Mouse (Mus musculus): ENCODE data around the gene Gm45713. TPM values are rescaled to one million over a fixed set of nuclear protein-coding genes. Genes with fewer than 3 reads are reported as not detected.
A peak's percentile ranks its signal among the peaks of the same experiment; 100 is the strongest.

The Gm45713 gene
- 0.63 TPM in 1 of 2 replicates, not detected in the other for polyA plus RNA-seq (2015; fragmentation: Nextera tagmentation; extraction: Ambion mirVana)

GRCm38 (mm10) chr7:45135993-45136567, at the start of gene Gm45713, which contains the start of gene Flt3l:
Gm45713 (minus strand) TSS chr7:45136231.
Flt3l (minus strand) TSS chr7:45136432.

GRCm38 (mm10) chr7:45180896-45181477, 45.0 kb upstream of the Gm45713 start, which contains the start of gene Pth2:
Pth2 (plus strand) TSS chr7:45180995.

GRCm38 (mm10) chr7:45179469-45179868, 43.4 kb upstream of the Gm45713 start, which contains the start of gene Gfy:
Gfy (minus strand) TSS chr7:45179569.

GRCm38 (mm10) chr7:45163735-45164490, 27.9 kb upstream of the Gm45713 start, which contains the start of gene Slc17a7:
Slc17a7 (plus strand) TSS chr7:45163949.

GRCm38 (mm10) chr7:45154096-45154992, 18.3 kb upstream of the Gm45713 start, which contains the start of the genes Pih1d1 and Aldh16a1:
Pih1d1 (plus strand) TSS chr7:45154303.
Aldh16a1 (minus strand) TSS chr7:45154584.

GRCm38 (mm10) chr7:45128624-45129246, 7.3 kb downstream of the Gm45713 start, which contains the start of gene Rpl13a:
Rpl13a (minus strand) TSS chr7:45128761.

GRCm38 (mm10) chr7:45124224-45125143, 11.5 kb downstream of the Gm45713 start, which contains the start of gene Rps11:
Rps11 (minus strand) TSS chr7:45124439.

GRCm38 (mm10) chr7:45103652-45104180, 32.3 kb downstream of the Gm45713 start, which contains the start of gene Fcgrt:
Fcgrt (minus strand) TSS chr7:45103851.

GRCm38 (mm10) chr7:45092048-45092447, 44.0 kb downstream of the Gm45713 start, which contains the start of gene Rcn3:
Rcn3 (minus strand) TSS chr7:45092221.

MicroRNA genes within 50 kb of the gene (microRNA counts, 519-probe panel; counts per million panel counts)
- microRNA mmu-miR-150: 5,358 counts per million, percentile 68 among the panel's probes with 10 or more counts

Small RNA genes within 50 kb of the gene (microRNA-seq; reads per million reads assigned to microRNA genes)
- 213 reads per million, percentile 54 among the genes with 10 or more reads in this experiment for gene Mir150
- 9.0 reads per million, percentile 19 among the genes with 10 or more reads in this experiment for gene Mir5121
- gene Mir7055: not detected

Other genes with a start within 250 kb of the Gm45713 start
- 102 and 116 TPM in 2 replicates for gene Med25, start 243.5 kb downstream of the Gm45713 start, polyA plus RNA-seq (2015; fragmentation: Nextera tagmentation; extraction: Ambion mirVana)
- gene Fuz, start 240.2 kb downstream of the Gm45713 start, polyA plus RNA-seq (2015; fragmentation: Nextera tagmentation; extraction: Ambion mirVana): 15.0 and 17.1 TPM in 2 replicates
- gene Ap2a1, start 206.7 kb downstream of the Gm45713 start, polyA plus RNA-seq (2015; fragmentation: Nextera tagmentation; extraction: Ambion mirVana): 115 and 126 TPM in 2 replicates
- 0.13 and 0.25 TPM in 2 replicates for gene Tsks, start 193.0 kb downstream of the Gm45713 start, polyA plus RNA-seq (2015; fragmentation: Nextera tagmentation; extraction: Ambion mirVana)
- 47.3 and 54.4 TPM in 2 replicates for gene Cpt1c, start 161.4 kb downstream of the Gm45713 start, polyA plus RNA-seq (2015; fragmentation: Nextera tagmentation; extraction: Ambion mirVana)
- gene Prmt1, start 149.7 kb downstream of the Gm45713 start, polyA plus RNA-seq (2015; fragmentation: Nextera tagmentation; extraction: Ambion mirVana): 421 and 486 TPM in 2 replicates
- gene Irf3, start 138.6 kb downstream of the Gm45713 start, polyA plus RNA-seq (2015; fragmentation: Nextera tagmentation; extraction: Ambion mirVana): 39.9 and 41.6 TPM in 2 replicates
- gene Bcl2l12, start 137.5 kb downstream of the Gm45713 start, polyA plus RNA-seq (2015; fragmentation: Nextera tagmentation; extraction: Ambion mirVana): 9.2 and 11.8 TPM in 2 replicates
- gene Scaf1, start 119.9 kb downstream of the Gm45713 start, polyA plus RNA-seq (2015; fragmentation: Nextera tagmentation; extraction: Ambion mirVana): 46.4 and 54.3 TPM in 2 replicates
- 19.6 and 25.6 TPM in 2 replicates for gene Rras, start 118.3 kb downstream of the Gm45713 start, polyA plus RNA-seq (2015; fragmentation: Nextera tagmentation; extraction: Ambion mirVana)
- gene Prr12, start 83.3 kb downstream of the Gm45713 start, polyA plus RNA-seq (2015; fragmentation: Nextera tagmentation; extraction: Ambion mirVana): 9.7 and 11.6 TPM in 2 replicates
- gene Nosip, start 73.8 kb downstream of the Gm45713 start, polyA plus RNA-seq (2015; fragmentation: Nextera tagmentation; extraction: Ambion mirVana): 59.8 and 66.5 TPM in 2 replicates
- gene Prrg2, start 73.6 kb downstream of the Gm45713 start, polyA plus RNA-seq (2015; fragmentation: Nextera tagmentation; extraction: Ambion mirVana): 14.7 and 15.8 TPM in 2 replicates
- gene Rcn3, start 44.0 kb downstream of the Gm45713 start, polyA plus RNA-seq (2015; fragmentation: Nextera tagmentation; extraction: Ambion mirVana): 57.0 and 59.7 TPM in 2 replicates
- 50.0 and 59.6 TPM in 2 replicates for gene Fcgrt, start 32.4 kb downstream of the Gm45713 start, polyA plus RNA-seq (2015; fragmentation: Nextera tagmentation; extraction: Ambion mirVana)
- gene Rps11, start 11.8 kb downstream of the Gm45713 start, polyA plus RNA-seq (2015; fragmentation: Nextera tagmentation; extraction: Ambion mirVana): 748 and 784 TPM in 2 replicates
- gene Rpl13a, start 7.5 kb downstream of the Gm45713 start, polyA plus RNA-seq (2015; fragmentation: Nextera tagmentation; extraction: Ambion mirVana): 715 and 776 TPM in 2 replicates
- 2.4 and 2.9 TPM in 2 replicates for gene Flt3l, start 201 bp upstream of the Gm45713 start, polyA plus RNA-seq (2015; fragmentation: Nextera tagmentation; extraction: Ambion mirVana)
- 63.5 and 72.6 TPM in 2 replicates for gene Pih1d1, start 18.1 kb upstream of the Gm45713 start, polyA plus RNA-seq (2015; fragmentation: Nextera tagmentation; extraction: Ambion mirVana)
- 14.5 and 17.7 TPM in 2 replicates for gene Aldh16a1, start 18.4 kb upstream of the Gm45713 start, polyA plus RNA-seq (2015; fragmentation: Nextera tagmentation; extraction: Ambion mirVana)
- gene Slc17a7, start 27.7 kb upstream of the Gm45713 start, polyA plus RNA-seq (2015; fragmentation: Nextera tagmentation; extraction: Ambion mirVana): 0.29 and 1.2 TPM in 2 replicates
- not detected in 2 replicates for gene Gfy, start 43.3 kb upstream of the Gm45713 start, polyA plus RNA-seq (2015; fragmentation: Nextera tagmentation; extraction: Ambion mirVana)
- gene Pth2, start 44.8 kb upstream of the Gm45713 start, polyA plus RNA-seq (2015; fragmentation: Nextera tagmentation; extraction: Ambion mirVana): not detected in 2 replicates
- gene Ccdc155, start 68.7 kb upstream of the Gm45713 start, polyA plus RNA-seq (2015; fragmentation: Nextera tagmentation; extraction: Ambion mirVana): 0.42 and 0.50 TPM in 2 replicates
- gene Dkkl1, start 75.9 kb upstream of the Gm45713 start, polyA plus RNA-seq (2015; fragmentation: Nextera tagmentation; extraction: Ambion mirVana): 27.6 and 29.1 TPM in 2 replicates
- 18.3 and 18.6 TPM in 2 replicates for gene Tead2, start 79.5 kb upstream of the Gm45713 start, polyA plus RNA-seq (2015; fragmentation: Nextera tagmentation; extraction: Ambion mirVana)
- 3.1 and 4.6 TPM in 2 replicates for gene Cd37, start 102.9 kb upstream of the Gm45713 start, polyA plus RNA-seq (2015; fragmentation: Nextera tagmentation; extraction: Ambion mirVana)
- 2.2 and 2.6 TPM in 2 replicates for gene Slc6a16, start 104.9 kb upstream of the Gm45713 start, polyA plus RNA-seq (2015; fragmentation: Nextera tagmentation; extraction: Ambion mirVana)
- gene Slc6a21, start 141.3 kb upstream of the Gm45713 start, polyA plus RNA-seq (2015; fragmentation: Nextera tagmentation; extraction: Ambion mirVana): not detected in 2 replicates
- gene Trpm4, start 197.5 kb upstream of the Gm45713 start, polyA plus RNA-seq (2015; fragmentation: Nextera tagmentation; extraction: Ambion mirVana): 11.8 and 12.6 TPM in 2 replicates
- gene Hrc, start 199.1 kb upstream of the Gm45713 start, polyA plus RNA-seq (2015; fragmentation: Nextera tagmentation; extraction: Ambion mirVana): 0.52 and 0.62 TPM in 2 replicates
- 33.9 and 35.6 TPM in 2 replicates for gene Ppfia3, start 230.8 kb upstream of the Gm45713 start, polyA plus RNA-seq (2015; fragmentation: Nextera tagmentation; extraction: Ambion mirVana)
- 111 and 123 TPM in 2 replicates for gene Lin7b, start 234.4 kb upstream of the Gm45713 start, polyA plus RNA-seq (2015; fragmentation: Nextera tagmentation; extraction: Ambion mirVana)

Measured in neural tube, postnatal 0 days (tissue).